Mouse (Mus musculus) telencephalon, adult 2 months (tissue): ENCODE results near the gene Scrn3.
A peak's percentile ranks its signal among the peaks of the same experiment; 100 is the strongest.

Source experiments
- DNase-seq: peaks from one replicate; pipeline ENCODE4 v3.0.0-alpha.2; 2011; ENCODE audit warnings: low read depth, low spot score

Scrn3 gene

GRCm38 (mm10) chr2:73380298-73380975 lies 68.0 kb downstream of the Scrn3 start:
- no peak for DNase-seq

GRCm38 (mm10) chr2:73385172-73385571 lies 72.8 kb downstream of the Scrn3 start:
- DNase-seq: no peak

GRCm38 (mm10) chr2:73385641-73386355 lies 73.4 kb downstream of the Scrn3 start:
- no peak for DNase-seq

- peak; percentile 97 for DNase-seq
Observed at GRCm38 (mm10) chr2:73386356-73387046, 74.1 kb downstream of the Scrn3 start, which contains the start of gene Gpr155. Gene Gpr155 (minus strand): TSS chr2:73386572.
